Mouse (Mus musculus): ENCODE measurements around the gene Pole4.
"Not testable (repeated sequence)": the region's sequence is repeated elsewhere in the genome, so short reads cannot be mapped to it uniquely, and the experiment has no call there.

The Pole4 gene

GRCm38 (mm10) chr6:82714841-82715240 is 9.7 kb upstream of the Pole4 start:
- DNase-seq: no peak

GRCm38 (mm10) chr6:82714243-82714642 is 9.1 kb upstream of the Pole4 start:
- peak; percentile 84 to 86 for DNase-seq

- no peak for DNase-seq
Measured at GRCm38 (mm10) chr6:82707742-82708141, 2.6 kb upstream of the Pole4 start.

- no peak for DNase-seq
Measured at GRCm38 (mm10) chr6:82707241-82707640, 2.1 kb upstream of the Pole4 start.

- no peak for DNase-seq
Measured at GRCm38 (mm10) chr6:82703710-82704109, 1.5 kb downstream of the Pole4 start.

- DNase-seq: peak; percentile 94 to 95
Measured at GRCm38 (mm10) chr6:82702593-82703017, 2.6 kb downstream of the Pole4 start.

- DNase-seq: no peak
Measured at GRCm38 (mm10) chr6:82701296-82701695, 3.9 kb downstream of the Pole4 start.

- DNase-seq: no peak
Measured at GRCm38 (mm10) chr6:82699831-82700230, 5.3 kb downstream of the Pole4 start.

GRCm38 (mm10) chr6:82696736-82697135 is 8.4 kb downstream of the Pole4 start:
- no peak for DNase-seq

GRCm38 (mm10) chr6:82694668-82695067 is 10.5 kb downstream of the Pole4 start:
- no peak for DNase-seq

- no peak for DNase-seq
Measured at GRCm38 (mm10) chr6:82689474-82689873, 15.7 kb downstream of the Pole4 start.

- DNase-seq: not testable (repeated sequence)
Measured at GRCm38 (mm10) chr6:82688586-82688985, 16.6 kb downstream of the Pole4 start.

GRCm38 (mm10) chr6:82684136-82684535 is 21.0 kb downstream of the Pole4 start:
- no peak for DNase-seq

- not testable (repeated sequence) for DNase-seq
Measured at GRCm38 (mm10) chr6:82679286-82679685, 25.9 kb downstream of the Pole4 start.

- not testable (repeated sequence) for DNase-seq
Measured at GRCm38 (mm10) chr6:82677629-82678028, 27.5 kb downstream of the Pole4 start.

- DNase-seq: no peak
Measured at GRCm38 (mm10) chr6:82666480-82666879, 38.7 kb downstream of the Pole4 start.

GRCm38 (mm10) chr6:82653169-82653525 is 52.0 kb downstream of the Pole4 start:
- no peak for DNase-seq

GRCm38 (mm10) chr6:82652521-82653168 is 52.5 kb downstream of the Pole4 start:
- DNase-seq: peak; percentile 100

GRCm38 (mm10) chr6:82649096-82649495 is 56.1 kb downstream of the Pole4 start:
- no peak for DNase-seq

GRCm38 (mm10) chr6:82647940-82648655 is 57.1 kb downstream of the Pole4 start:
- peak in 1 of 2 experiments; percentile 9 for DNase-seq

GRCm38 (mm10) chr6:82647001-82647400 is 58.2 kb downstream of the Pole4 start:
- DNase-seq: no peak

- no peak for DNase-seq
Measured at GRCm38 (mm10) chr6:82640046-82640445, 65.1 kb downstream of the Pole4 start.

- not testable (repeated sequence) for DNase-seq
Measured at GRCm38 (mm10) chr6:82625331-82625730, 79.8 kb downstream of the Pole4 start.

GRCm38 (mm10) chr6:82613201-82613600 is 92.0 kb downstream of the Pole4 start:
- no peak for DNase-seq

GRCm38 (mm10) chr6:82611049-82611448 is 94.1 kb downstream of the Pole4 start:
- no peak for DNase-seq
